Mouse (Mus musculus) ES-Bruce4 (cell line): ENCODE measurements around the gene Tnfrsf21.

Experiments used
- CTCF ChIP-seq: IDR thresholded peaks from one replicate; pipeline ENCODE4 v1.8.1; 2011; ENCODE audit warnings: low read depth, low read length
- EP300 ChIP-seq: IDR thresholded peaks from 2 replicates; pipeline ENCODE4 v1.6.1; 2011; ENCODE audit warnings: low read depth, low read length; ENCODE audit not compliant: insufficient read depth
- POLR2A ChIP-seq: IDR thresholded peaks from one replicate; pipeline ENCODE4 v1.8.1; 2011; ENCODE audit warnings: low read length; ENCODE audit not compliant: insufficient read depth

GRCm38 (mm10) chr17:43050619-43051018, 34.3 kb downstream of the Tnfrsf21 start:
- no peak for TF ChIP-seq CTCF
- no peak for TF ChIP-seq POLR2A
- no peak for TF ChIP-seq EP300
